Mouse (Mus musculus) hindbrain, embryonic 16.5 days (tissue): ENCODE measurements around the gene Pcp4l1. TPM values are rescaled to one million over a fixed set of nuclear protein-coding genes. Genes with fewer than 3 reads are reported as not detected.
"Not testable (repeated sequence)": the region's sequence is repeated elsewhere in the genome, so short reads cannot be mapped to it uniquely, and the experiment has no call there.

Experiments used
- ATAC-seq: fragments of 200-750 bp; cut with Nextera tagmentation; 2 replicates; pipeline ENCODE4 v1.8.0; 2017; ENCODE audit warnings: moderate TSS enrichment, moderate library complexity
- H3K27ac ChIP-seq: fragments of 300-500 bp; sonication (generic); 2 replicates; pipeline ENCODE4 v1.5.1; 2014; ENCODE audit warnings: low read depth, mild to moderate bottlenecking, control low read depth, low read length, moderate library complexity
- H3K27me3 ChIP-seq: fragments of 300-500 bp; sonication (generic); replicated peaks from 2 replicates; pipeline ENCODE4 v1.6.1; 2014; ENCODE audit warnings: low read length; ENCODE audit not compliant: control insufficient read depth, insufficient read depth
- H3K36me3 ChIP-seq: fragments of 300-500 bp; sonication (generic); 2 replicates; pipeline ENCODE4 v1.6.1; 2014; ENCODE audit warnings: mild to moderate bottlenecking, low read length, moderate library complexity, mixed read lengths; ENCODE audit not compliant: control insufficient read depth, insufficient read depth
- H3K4me1 ChIP-seq: fragments of 300-500 bp; sonication (generic); 2 replicates; pipeline ENCODE4 v1.6.1; 2014; ENCODE audit warnings: low read depth, low read length; ENCODE audit not compliant: control insufficient read depth, insufficient read depth
- H3K4me2 ChIP-seq: fragments of 300-500 bp; sonication (generic); 2 replicates; pipeline ENCODE4 v1.6.1; 2014; ENCODE audit warnings: mild to moderate bottlenecking, low read length, control low read depth, moderate library complexity
- H3K4me3 ChIP-seq: fragments of 300-500 bp; sonication (generic); 2 replicates; pipeline ENCODE4 v1.5.1; 2014; ENCODE audit warnings: mild to moderate bottlenecking, low read length, control low read depth, moderate library complexity
- H3K9ac ChIP-seq: fragments of 300-500 bp; sonication (generic); 2 replicates; pipeline ENCODE4 v1.6.1; 2014; ENCODE audit warnings: low read depth, mild to moderate bottlenecking, control low read depth, low read length, moderate library complexity
- H3K9me3 ChIP-seq: fragments of 300-500 bp; sonication (generic); 2 replicates; pipeline ENCODE4 v1.6.1; 2014; ENCODE audit warnings: mild to moderate bottlenecking, low read length, moderate library complexity; ENCODE audit not compliant: control insufficient read depth
- WGBS: fragments of 180-500 bp; shearing (Covaris S2); extraction: QIAGEN DNeasy Blood & Tissue Kit; methylation state at CpG from one replicate; pipeline ENCODE4 v1.1.7; 2014; 5-methylcytosine and 5-hydroxymethylcytosine counted together
- polyA plus RNA-seq: library from polyadenylated mRNA; unstranded; fragments of >200 nt; fragmentation: Nextera tagmentation; extraction: Ambion mirVana; gene quantifications from 2 replicates; pipeline ENCODE4 v1.2.1, GENCODE M21; 2015

Gene Pcp4l1
- polyA plus RNA-seq, 1 experiment from 2014 or later: 48.7 TPM

DNA sequence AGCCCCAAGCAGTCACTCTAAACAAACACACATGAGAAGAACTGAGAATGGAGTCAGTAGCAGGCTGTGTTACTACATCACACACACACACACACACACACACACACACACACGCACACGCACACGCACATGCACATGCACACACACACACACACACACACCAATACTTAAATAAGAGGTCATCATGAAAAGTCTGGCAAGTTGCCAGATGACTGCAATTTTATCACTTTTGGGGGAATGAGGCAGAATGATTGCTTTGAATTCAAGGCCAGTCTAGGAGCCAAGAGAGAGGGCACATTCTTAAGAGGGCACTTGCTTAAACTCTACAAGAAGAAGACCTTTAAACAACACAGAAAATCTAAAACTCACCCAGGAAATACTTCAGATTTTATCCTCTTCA lies 33.5 kb downstream of the Pcp4l1 start:
- peaks cover 4% of the 10 kb centered on the region; the same call in 1 of the 2 replicates for H3K4me1 ChIP-seq
- no peaks in the 10 kb centered on the region for H3K9me3 ChIP-seq
- H3K36me3 ChIP-seq: no peaks in the 10 kb centered on the region
- peaks cover 9% of the 10 kb centered on the region; the same call in 1 of the 2 replicates for H3K27me3 ChIP-seq
- WGBS: 96% methylated on average over 3 of the region's 3 CpGs
- H3K4me2 ChIP-seq: no peak overlapping the region
- no peak overlapping the region for H3K4me3 ChIP-seq
- no peak for ATAC-seq
- H3K27ac ChIP-seq: no peak overlapping the region
- H3K9ac ChIP-seq: no peak overlapping the region

DNA sequence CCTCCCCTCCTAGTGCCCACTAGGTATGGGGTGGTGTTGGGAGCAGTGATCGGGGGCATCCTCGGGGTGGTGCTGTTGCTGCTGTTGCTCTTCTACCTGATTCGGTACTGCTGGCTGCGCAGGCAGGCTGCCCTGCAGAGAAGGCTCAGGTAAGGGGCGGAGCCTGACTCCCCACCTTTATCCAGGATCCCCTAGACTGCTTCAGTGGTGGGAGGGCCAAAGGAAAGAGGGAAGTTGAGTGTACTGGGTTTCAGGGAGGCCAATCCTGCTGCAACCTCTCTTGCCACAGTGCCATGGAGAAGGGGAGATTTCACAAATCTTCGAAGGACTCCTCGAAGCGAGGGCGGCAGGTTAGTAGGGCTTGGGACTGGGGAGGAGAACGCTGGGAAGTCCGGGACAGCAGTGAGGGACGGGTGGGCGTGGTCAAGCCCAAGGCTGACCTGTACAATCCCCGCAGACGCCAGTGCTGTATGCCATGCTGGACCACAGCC lies 36.5 kb downstream of the Pcp4l1 start:
- Histone ChIP-seq H3K27ac (no peak overlapping the region), H3K4me2 (peak overlapping the region; percentile 46), H3K9me3 (no peaks in the 10 kb centered on the region), H3K36me3 (no peaks in the 10 kb centered on the region), H3K9ac (peak overlapping the region; percentile 48; the same call in 1 of the 2 replicates), H3K4me3 (peak overlapping the region; percentile 19), H3K27me3 (peaks cover 12% of the 10 kb centered on the region; the same call in 1 of the 2 replicates), H3K4me1 (peaks cover 4% of the 10 kb centered on the region; the same call in 1 of the 2 replicates)
- 3% methylated on average over 15 of the region's 15 CpGs for WGBS
- no peak for ATAC-seq

DNA sequence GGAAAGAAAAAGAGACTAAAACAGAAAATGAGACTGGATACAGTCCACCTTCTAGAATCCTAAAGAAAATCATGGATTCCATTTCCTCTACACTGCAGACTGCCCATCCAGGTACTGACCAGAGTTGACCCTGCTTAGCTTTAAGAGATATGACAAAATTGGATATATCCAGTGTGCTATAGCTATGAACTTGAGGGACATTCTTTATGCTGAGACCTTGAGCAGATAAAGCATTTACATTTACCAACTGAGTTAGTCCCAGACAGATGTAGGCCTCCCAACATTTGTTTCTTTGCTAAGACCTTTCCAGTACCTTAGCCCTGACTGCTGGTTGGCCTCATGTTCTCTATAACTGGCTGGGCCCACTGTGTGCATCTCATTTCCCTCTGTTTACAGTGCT lies 38.1 kb downstream of the Pcp4l1 start:
- no peak overlapping the region for H3K9ac ChIP-seq
- ATAC-seq: no peak
- no peak overlapping the region for H3K4me3 ChIP-seq
- H3K27ac ChIP-seq: no peak overlapping the region
- H3K4me2 ChIP-seq: no peak overlapping the region
- H3K9me3 ChIP-seq: no peaks in the 10 kb centered on the region
- H3K27me3 ChIP-seq: peaks cover 12% of the 10 kb centered on the region; the same call in 1 of the 2 replicates
- no peaks in the 10 kb centered on the region for H3K36me3 ChIP-seq
- peaks cover 4% of the 10 kb centered on the region; the same call in 1 of the 2 replicates for H3K4me1 ChIP-seq

DNA sequence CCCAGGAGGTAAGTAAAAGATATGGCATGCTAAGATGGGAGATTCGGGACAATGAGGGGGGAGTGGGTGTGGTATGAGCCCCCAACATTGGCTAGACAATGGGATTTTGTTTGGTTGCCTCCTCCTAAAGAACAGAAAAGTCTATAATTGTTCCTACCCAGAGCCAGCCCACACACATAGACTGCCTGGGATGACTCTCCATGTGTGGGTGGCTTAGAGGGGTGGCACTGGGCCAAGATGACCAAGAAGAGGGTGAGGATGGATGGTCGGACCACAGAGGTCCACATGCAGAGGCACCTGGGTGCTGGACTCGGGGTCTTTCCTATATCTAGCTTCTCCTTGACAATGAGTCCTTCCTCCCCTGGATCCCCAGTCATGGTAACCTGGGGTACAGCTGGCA lies 39.4 kb downstream of the Pcp4l1 start:
- Histone ChIP-seq H3K4me1 (peaks cover 4% of the 10 kb centered on the region; the same call in 1 of the 2 replicates), H3K4me3 (no peak overlapping the region), H3K4me2 (no peak overlapping the region), H3K27me3 (peaks cover 12% of the 10 kb centered on the region; the same call in 1 of the 2 replicates), H3K9ac (no peak overlapping the region), H3K27ac (no peak overlapping the region), H3K9me3 (no peaks in the 10 kb centered on the region), H3K36me3 (no peaks in the 10 kb centered on the region)
- 66% methylated on average over 3 of the region's 3 CpGs for WGBS
- ATAC-seq: no peak

DNA sequence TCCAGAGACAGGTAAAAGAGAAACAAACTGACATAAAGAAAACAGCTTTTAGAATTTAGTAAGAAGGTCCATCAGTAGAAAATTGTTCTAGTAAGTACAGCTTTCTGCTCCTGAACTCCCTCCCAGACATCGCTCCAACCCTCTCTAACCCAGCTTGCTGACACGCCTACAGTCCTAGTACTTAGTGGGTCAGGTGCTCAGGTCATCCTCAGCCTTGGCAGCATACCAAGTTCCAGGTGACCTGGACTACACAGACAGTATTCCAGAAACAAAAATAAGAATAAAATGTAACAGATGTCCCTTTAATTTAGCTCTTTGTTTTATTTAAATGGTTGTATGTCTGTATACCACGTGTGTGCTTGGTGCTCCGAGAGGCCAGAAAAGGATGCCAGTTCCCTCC lies 44.1 kb downstream of the Pcp4l1 start:
- H3K27me3 ChIP-seq: peaks cover 3% of the 10 kb centered on the region; the same call in 1 of the 2 replicates
- H3K9ac ChIP-seq: no peak overlapping the region
- peaks cover 18% of the 10 kb centered on the region for H3K4me1 ChIP-seq
- no peak overlapping the region for H3K4me2 ChIP-seq
- H3K4me3 ChIP-seq: no peak overlapping the region
- no peaks in the 10 kb centered on the region for H3K9me3 ChIP-seq
- WGBS: 74% methylated on average over 4 of the region's 4 CpGs
- no peak for ATAC-seq
- no peak overlapping the region for H3K27ac ChIP-seq
- no peaks in the 10 kb centered on the region for H3K36me3 ChIP-seq

DNA sequence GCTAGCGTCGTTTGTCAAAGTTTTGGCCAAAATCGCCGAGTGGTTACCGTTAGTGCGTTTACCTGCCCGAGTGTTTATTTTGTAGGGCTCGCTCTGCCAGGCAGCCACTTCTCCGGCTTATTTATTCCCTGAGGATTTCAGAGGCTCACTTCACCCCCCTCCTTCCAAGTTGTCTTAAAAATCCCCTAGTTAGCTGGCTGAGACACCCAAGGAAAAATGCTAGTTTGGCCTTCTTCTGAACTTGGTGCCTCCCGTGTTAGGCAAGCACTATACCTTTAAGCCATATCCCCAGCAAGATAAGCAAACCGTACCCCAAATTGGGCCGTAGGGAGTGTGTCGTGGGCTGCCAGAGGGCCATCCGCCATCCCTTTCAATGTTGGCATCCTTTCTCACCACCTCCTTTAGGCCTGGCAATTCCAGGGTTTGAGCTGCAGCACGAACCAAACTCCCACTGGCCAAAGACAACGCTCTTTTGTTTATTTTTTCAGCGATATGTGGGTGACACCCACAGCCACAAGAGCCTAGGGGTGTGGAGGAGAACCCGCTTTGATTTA lies 45.2 kb downstream of the Pcp4l1 start:
- Histone ChIP-seq H3K9ac (peak overlapping the region; percentile 90), H3K27ac (peak overlapping the region; percentile 89), H3K4me2 (peak overlapping the region; percentile 63), H3K27me3 (no peaks in the 10 kb centered on the region; the same call in 1 of the 2 replicates), H3K9me3 (no peaks in the 10 kb centered on the region), H3K36me3 (no peaks in the 10 kb centered on the region), H3K4me1 (peaks cover 18% of the 10 kb centered on the region), H3K4me3 (peak overlapping the region; percentile 81)
- peak; percentile 32 for ATAC-seq
- WGBS: 4% methylated on average over 18 of the region's 18 CpGs

DNA sequence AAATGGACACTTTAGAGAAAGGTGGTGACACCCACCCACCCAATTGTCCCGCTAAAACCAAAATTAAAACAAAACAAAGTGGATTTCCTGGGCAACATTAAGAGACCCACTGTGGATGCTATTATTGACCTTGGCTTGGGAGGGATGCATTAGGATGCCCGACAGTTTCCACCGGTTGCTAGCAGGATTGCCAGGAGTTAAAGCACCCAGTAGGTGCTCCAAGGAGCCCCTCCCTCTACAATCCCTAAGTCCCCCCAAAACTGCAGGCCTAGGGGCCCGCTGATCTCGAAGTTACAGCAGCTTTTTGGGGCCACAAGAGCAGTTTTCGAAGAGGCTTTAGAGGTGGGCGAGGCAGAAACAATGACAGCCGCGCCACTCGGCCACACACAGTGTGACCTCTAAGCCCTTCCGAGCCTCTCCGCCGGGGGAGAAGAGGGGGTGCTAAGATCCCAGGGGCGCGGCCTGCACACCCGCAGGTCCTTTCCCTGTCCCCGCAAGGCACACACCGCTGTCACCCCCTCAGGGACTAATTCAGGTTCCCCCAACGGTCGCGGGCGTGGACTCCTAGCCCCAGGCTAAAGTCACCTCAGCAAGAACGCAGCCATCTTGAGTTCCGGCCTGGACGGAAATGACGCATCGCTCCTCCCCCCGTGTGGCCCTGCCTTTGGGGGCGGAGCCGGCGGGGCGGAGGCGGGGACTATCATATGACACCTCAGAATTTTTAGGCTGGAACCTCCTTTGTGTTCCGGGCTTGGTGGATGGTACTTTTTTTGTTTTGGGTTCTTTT lies 45.9 kb downstream of the Pcp4l1 start, which contains the start of the genes Sdhc and Mpz:
Gene Sdhc (minus strand): TSS at position 630 of the 787 bp plus-strand sequence.
Gene Mpz (plus strand): TSS at position 738 of the 787 bp plus-strand sequence.
- Histone ChIP-seq H3K27ac (peak within 1 kb of the TSS; percentile 89), H3K27me3 (no peaks in the 10 kb centered on the region; the same call in 1 of the 2 replicates), H3K9me3 (no peaks in the 10 kb centered on the region), H3K4me1 (peaks cover 18% of the 10 kb centered on the region), H3K9ac (peak within 1 kb of the TSS; percentile 90), H3K4me2 (peak within 1 kb of the TSS; percentile 91), H3K4me3 (peak within 1 kb of the TSS; percentile 81), H3K36me3 (no peaks in the 10 kb centered on the region)
- WGBS: under 1% methylated on average over 31 of the region's 34 CpGs
- peak; percentile 97 for ATAC-seq

DNA sequence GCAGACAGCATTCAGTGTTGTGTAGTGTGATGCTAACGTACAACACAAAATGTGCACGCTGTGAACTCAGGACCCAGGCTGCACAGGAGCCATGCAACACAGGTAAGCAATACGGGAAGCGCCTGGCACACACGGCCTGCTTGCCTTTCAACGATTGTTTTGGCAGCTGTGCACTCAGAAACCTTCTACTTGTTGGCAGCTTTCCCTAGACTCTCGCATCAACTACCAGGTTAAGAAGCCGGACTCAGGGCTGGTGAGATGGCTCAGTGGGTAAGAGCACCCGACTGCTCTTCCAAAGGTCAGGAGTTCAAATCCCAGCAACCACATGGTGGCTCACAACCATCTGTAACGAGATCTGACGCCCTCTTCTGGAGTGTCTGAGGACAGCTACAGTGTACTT lies 53.1 kb downstream of the Pcp4l1 start:
- H3K27me3 ChIP-seq, H3K4me3 ChIP-seq, H3K4me1 ChIP-seq, ATAC-seq, H3K4me2 ChIP-seq, H3K9ac ChIP-seq, H3K27ac ChIP-seq, H3K9me3 ChIP-seq: not testable (repeated sequence)
- WGBS: 85% methylated on average over 9 of the region's 11 CpGs
- peaks cover 24% of the 10 kb centered on the region for H3K36me3 ChIP-seq

DNA sequence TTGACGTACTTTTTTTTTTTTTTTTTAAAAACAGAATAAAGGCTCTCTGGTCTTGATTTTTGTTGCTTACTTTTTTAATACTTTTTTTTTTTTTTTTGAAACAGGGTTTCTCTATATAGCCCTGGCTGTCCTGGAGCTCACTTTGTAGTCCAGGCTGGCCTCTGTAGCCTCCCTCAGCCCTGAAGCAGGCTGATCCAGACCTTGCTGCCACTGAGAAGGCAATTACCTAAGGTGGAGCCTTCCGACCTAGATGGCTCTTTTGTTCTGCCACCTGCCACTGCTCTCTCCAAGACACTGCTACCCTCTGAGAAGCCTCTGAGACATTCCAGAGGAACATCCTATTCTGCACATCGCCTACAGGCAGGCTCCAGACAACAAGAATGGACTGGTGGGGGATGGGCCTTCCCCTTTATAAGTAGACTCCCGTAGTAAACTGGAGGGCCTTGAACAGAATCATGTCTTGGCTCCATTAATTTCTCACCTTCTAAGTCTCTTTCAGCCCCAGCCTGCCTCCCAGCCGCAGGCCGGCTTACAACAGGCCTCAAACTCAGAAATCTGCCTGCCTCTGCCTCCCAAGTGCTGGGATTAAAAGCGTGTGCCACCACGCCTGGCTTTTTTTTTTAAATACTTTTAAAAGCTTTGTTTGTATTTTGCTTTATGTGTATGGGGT lies 58.4 kb downstream of the Pcp4l1 start:
- not testable (repeated sequence) for H3K4me1 ChIP-seq, H3K9me3 ChIP-seq, H3K27me3 ChIP-seq, H3K4me3 ChIP-seq, ATAC-seq, H3K27ac ChIP-seq, H3K9ac ChIP-seq, H3K4me2 ChIP-seq
- WGBS: 86% methylated on average over 8 of the region's 8 CpGs
- H3K36me3 ChIP-seq: peaks cover 37% of the 10 kb centered on the region
